Mouse (Mus musculus): ENCODE data around the gene Kcnh1. TPM values are rescaled to one million over a fixed set of nuclear protein-coding genes. Genes with fewer than 3 reads are reported as not detected.

Kcnh1 gene
- polyA plus RNA-seq, 1 experiment: 0.14 TPM

GRCm38 (mm10) chr1:192519713-192520112, 329.1 kb downstream of the Kcnh1 start:
- Histone ChIP-seq H3K4me1 (ENCODE audit: control insufficient read depth, insufficient read depth, insufficient read length, low read length) (peaks cover 6% of the 10 kb centered on the region; the same call in 1 of the 2 replicates), H3K36me3 (ENCODE audit: control insufficient read depth, insufficient read depth, low read length) (no peaks in the 10 kb centered on the region), H3K27ac (ENCODE audit: insufficient read depth, low read depth, low read length) (no peak overlapping the region), H3K27me3 (ENCODE audit: control insufficient read depth, insufficient read depth, low read length) (no peaks in the 10 kb centered on the region), H3K4me3 (ENCODE audit: low read depth, low read length) (no peak overlapping the region)
- 90% methylated on average over 1 of the region's 1 CpGs for WGBS
- TF ChIP-seq POLR2A (IDR thresholded peaks at IDR 0.05; ENCODE audit: low read depth, low read length) (no peak), CTCF (IDR thresholded peaks at IDR 0.05; ENCODE audit: extremely low read depth, insufficient read length, insufficient replicate concordance, low read depth, low read length) (no peak)

- Histone ChIP-seq H3K27me3 (ENCODE audit: control insufficient read depth, insufficient read depth, low read length) (no peaks in the 10 kb centered on the region), H3K4me3 (ENCODE audit: low read depth, low read length) (no peak overlapping the region), H3K4me1 (ENCODE audit: control insufficient read depth, insufficient read depth, insufficient read length, low read length) (peaks cover 4% of the 10 kb centered on the region; the same call in 1 of the 2 replicates), H3K36me3 (ENCODE audit: control insufficient read depth, insufficient read depth, low read length) (no peaks in the 10 kb centered on the region), H3K27ac (ENCODE audit: insufficient read depth, low read depth, low read length) (no peak overlapping the region)
- WGBS: 66% methylated on average over 13 of the region's 13 CpGs
- TF ChIP-seq CTCF (IDR thresholded peaks at IDR 0.05; ENCODE audit: extremely low read depth, insufficient read length, insufficient replicate concordance, low read depth, low read length) (no peak), POLR2A (IDR thresholded peaks at IDR 0.05; ENCODE audit: low read depth, low read length) (no peak)
Observed at GRCm38 (mm10) chr1:192520836-192521435, 330.4 kb downstream of the Kcnh1 start.

GRCm38 (mm10) chr1:192522376-192523178, 332.0 kb downstream of the Kcnh1 start:
- no peak overlapping the region for H3K27ac ChIP-seq (ENCODE audit: insufficient read depth, low read depth, low read length)
- no peaks in the 10 kb centered on the region for H3K27me3 ChIP-seq (ENCODE audit: control insufficient read depth, insufficient read depth, low read length)
- H3K36me3 ChIP-seq (ENCODE audit: control insufficient read depth, insufficient read depth, low read length): no peaks in the 10 kb centered on the region
- 79% methylated on average over 12 of the region's 12 CpGs for WGBS
- H3K4me3 ChIP-seq (ENCODE audit: low read depth, low read length): no peak overlapping the region
- H3K4me1 ChIP-seq (ENCODE audit: control insufficient read depth, insufficient read depth, insufficient read length, low read length): no peaks in the 10 kb centered on the region
- TF ChIP-seq CTCF (IDR thresholded peaks at IDR 0.05; ENCODE audit: extremely low read depth, insufficient read length, insufficient replicate concordance, low read depth, low read length) (no peak), POLR2A (IDR thresholded peaks at IDR 0.05; ENCODE audit: low read depth, low read length) (no peak)

- 88% methylated on average over 14 of the region's 14 CpGs for WGBS
- H3K27me3 ChIP-seq (ENCODE audit: control insufficient read depth, insufficient read depth, low read length): no peaks in the 10 kb centered on the region
- no peak for TF ChIP-seq POLR2A (IDR thresholded peaks at IDR 0.05; ENCODE audit: low read depth, low read length)
- TF ChIP-seq CTCF (IDR thresholded peaks at IDR 0.05; ENCODE audit: extremely low read depth, insufficient read length, insufficient replicate concordance, low read depth, low read length): no peak
- no peaks in the 10 kb centered on the region for H3K4me1 ChIP-seq (ENCODE audit: control insufficient read depth, insufficient read depth, insufficient read length, low read length)
- H3K4me3 ChIP-seq (ENCODE audit: low read depth, low read length): no peak overlapping the region
- no peaks in the 10 kb centered on the region for H3K36me3 ChIP-seq (ENCODE audit: control insufficient read depth, insufficient read depth, low read length)
- no peak overlapping the region for H3K27ac ChIP-seq (ENCODE audit: insufficient read depth, low read depth, low read length)
Observed at GRCm38 (mm10) chr1:192525711-192526350, 335.3 kb downstream of the Kcnh1 start.

- Histone ChIP-seq H3K27me3 (ENCODE audit: control insufficient read depth, insufficient read depth, low read length) (no peaks in the 10 kb centered on the region), H3K4me3 (ENCODE audit: low read depth, low read length) (no peak overlapping the region), H3K36me3 (ENCODE audit: control insufficient read depth, insufficient read depth, low read length) (no peaks in the 10 kb centered on the region), H3K4me1 (ENCODE audit: control insufficient read depth, insufficient read depth, insufficient read length, low read length) (no peaks in the 10 kb centered on the region), H3K27ac (ENCODE audit: insufficient read depth, low read depth, low read length) (no peak overlapping the region)
- WGBS: 82% methylated on average over 2 of the region's 2 CpGs
- TF ChIP-seq POLR2A (IDR thresholded peaks at IDR 0.05; ENCODE audit: low read depth, low read length) (no peak), CTCF (IDR thresholded peaks at IDR 0.05; ENCODE audit: extremely low read depth, insufficient read length, insufficient replicate concordance, low read depth, low read length) (no peak)
Observed at GRCm38 (mm10) chr1:192531490-192532146, 341.0 kb downstream of the Kcnh1 start.

- H3K36me3 ChIP-seq (ENCODE audit: control insufficient read depth, insufficient read depth, low read length): no peaks in the 10 kb centered on the region
- 38% methylated on average over 2 of the region's 2 CpGs for WGBS
- TF ChIP-seq POLR2A (IDR thresholded peaks at IDR 0.05; ENCODE audit: low read depth, low read length): no peak
- TF ChIP-seq CTCF (IDR thresholded peaks at IDR 0.05; ENCODE audit: extremely low read depth, insufficient read length, insufficient replicate concordance, low read depth, low read length): no peak
- H3K27me3 ChIP-seq (ENCODE audit: control insufficient read depth, insufficient read depth, low read length): no peaks in the 10 kb centered on the region
- no peak overlapping the region for H3K27ac ChIP-seq (ENCODE audit: insufficient read depth, low read depth, low read length)
- H3K4me3 ChIP-seq (ENCODE audit: low read depth, low read length): no peak overlapping the region
- no peaks in the 10 kb centered on the region for H3K4me1 ChIP-seq (ENCODE audit: control insufficient read depth, insufficient read depth, insufficient read length, low read length)
Observed at GRCm38 (mm10) chr1:192532212-192532611, 341.6 kb downstream of the Kcnh1 start.

All from small intestine, adult 2 months (tissue).